Comparison of ENCODE assay signal across 1 mouse cellular context in the genomic region with DNA sequence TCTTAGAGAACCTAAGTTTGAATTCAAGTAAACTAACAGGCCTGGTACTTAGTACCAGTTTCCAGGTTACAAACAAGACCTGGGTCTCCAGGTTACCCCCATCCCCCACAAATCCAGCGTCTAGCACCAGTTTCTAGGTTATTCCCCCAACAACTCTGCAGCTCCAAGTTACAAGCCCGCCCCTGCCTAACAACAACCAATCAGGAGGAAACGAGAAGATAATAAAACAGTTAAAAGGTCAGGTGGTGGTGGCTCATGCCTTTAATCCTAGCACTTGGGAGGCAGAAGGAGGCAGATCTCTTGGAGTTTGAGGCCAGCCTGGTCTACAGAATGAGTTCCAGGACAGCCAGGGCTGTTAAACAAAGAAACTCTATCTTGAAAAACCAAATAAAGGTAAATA.
"Had no signal": no experiment of that assay in that cellular context is flagged by ENCODE, and none has a peak within 500 bp of the region (broad histone marks: within the 10 kb centered on the region; RNA-seq: fewer than 3 reads in every experiment).

No protein-coding gene starts in this region.

- DNase-seq: kidney, adult 11 months had no signal
